14 mouse cellular contexts compared by ENCODE assay signal in genomic region chr2:157202361-157202760, GRCm38 (mm10). TPM values are rescaled to one million over a fixed set of nuclear protein-coding genes. Genes with fewer than 3 reads are reported as not detected.
DNase-seq lines count a peak whose midpoint lies in the region; ATAC-seq and TF ChIP-seq lines count a peak whose summit lies in the region.
"Had no signal": no experiment of that assay in that cellular context is flagged by ENCODE, and none has a peak within 500 bp of the region (broad histone marks: within the 10 kb centered on the region; RNA-seq: fewer than 3 reads in every experiment).

No protein-coding gene starts in this region.

- no peak overlapping the region for H3K27ac ChIP-seq in lung, embryonic 15.5 days
- no peak overlapping the region for H3K27ac ChIP-seq in liver, embryonic 14.5 days
- H3K27ac ChIP-seq: embryonic facial prominence, embryonic 15.5 days had no signal

- no peak for TF ChIP-seq EP300 in liver, embryonic 14.5 days (IDR thresholded peaks at IDR 0.05; ENCODE audit: low read depth)

- no peak overlapping the region for H3K4me3 ChIP-seq in lung, embryonic 15.5 days
- peak overlapping the region in 1 of 2 experiments; percentile 99; a peak in 2 of 4 replicates for H3K4me3 ChIP-seq in liver, embryonic 14.5 days (ENCODE audit: insufficient read depth in 1 of 2, low read depth in 2 of 2, low read length in 2 of 2)
- H3K4me3 ChIP-seq: embryonic facial prominence, embryonic 15.5 days had no signal

- peak; percentile 2 for DNase-seq in adrenal gland, postnatal 25 days
- DNase-seq in adrenal gland, postnatal 4 days (ENCODE audit: low spot score in 2 of 2), result no peak
- DNase-seq in lung, postnatal 4 days, result no peak
- DNase-seq in liver, embryonic 14.5 days (ENCODE audit: low read depth in 3 of 3, low spot score in 3 of 3), result no peak
- DNase-seq in thymus, postnatal 0 days (ENCODE audit: low spot score), result peak; percentile 23
- DNase-seq in gastrocnemius, postnatal 4 days (ENCODE audit: low spot score in 2 of 2), result no peak
- no peak for DNase-seq in left cerebral cortex, postnatal 25 days (ENCODE audit: low spot score in 2 of 2)
- DNase-seq: B cell, adult 2 months; cerebellum, postnatal 10 days; gastrocnemius, adult 2 months; kidney, adult 2 months; right cerebral cortex, postnatal 4 days had no signal

- TF ChIP-seq CTCF in liver, embryonic 14.5 days (IDR thresholded peaks at IDR 0.05; ENCODE audit: low read depth), result no peak

- H3K9me3 ChIP-seq in lung, embryonic 15.5 days, result no peaks in the 10 kb centered on the region
- H3K9me3 ChIP-seq in liver, embryonic 14.5 days (ENCODE audit: control insufficient read depth, low read length), result no peaks in the 10 kb centered on the region
- H3K9me3 ChIP-seq: embryonic facial prominence, embryonic 15.5 days had no signal

- peaks cover 19% of the 10 kb centered on the region for H3K4me1 ChIP-seq in lung, embryonic 15.5 days
- H3K4me1 ChIP-seq in liver, embryonic 14.5 days (replicated peaks; ENCODE audit: control insufficient read depth in 2 of 2, insufficient read depth in 2 of 2, low read length in 1 of 2), result peaks cover 0 to 5% of the 10 kb centered on the region in 2 experiments; a peak in 3 of 4 replicates

- peaks cover 19% of the 10 kb centered on the region for H3K36me3 ChIP-seq in lung, embryonic 15.5 days
- peaks cover 34% of the 10 kb centered on the region for H3K36me3 ChIP-seq in liver, embryonic 14.5 days (replicated peaks; ENCODE audit: control insufficient read depth, insufficient read depth, low read depth)

- intact Hi-C loops in left cerebral cortex, postnatal 25 days (cut with DNase I), result loop anchor here (5.0 kb wide), 2 partner anchors 55 to 65 kb away; partner anchors contain the start of gene Samhd1

- H3K9ac ChIP-seq in lung, embryonic 15.5 days, result peak overlapping the region; percentile 34; the same call in 1 of the 2 replicates
- peak overlapping the region; percentile 100; the same call in 1 of the 2 replicates for H3K9ac ChIP-seq in liver, embryonic 14.5 days (replicated peaks)
- H3K9ac ChIP-seq: embryonic facial prominence, embryonic 15.5 days had no signal

- H3K27me3 ChIP-seq in lung, embryonic 15.5 days, result no peaks in the 10 kb centered on the region
- no peaks in the 10 kb centered on the region for H3K27me3 ChIP-seq in liver, embryonic 14.5 days (ENCODE audit: control insufficient read depth, insufficient read depth, low read length)
- H3K27me3 ChIP-seq: embryonic facial prominence, embryonic 15.5 days had no signal

- 73% methylated on average over 6 of the region's 6 CpGs for WGBS in lung, embryonic 15.5 days
- 66% methylated on average over 6 of the region's 6 CpGs for WGBS in liver, embryonic 14.5 days (ENCODE audit: insufficient replicate concordance)

- ATAC-seq in lung, embryonic 15.5 days (ENCODE audit: borderline replicate concordance, extremely low read depth, low FRiP score, low TSS enrichment), result no peak
- ATAC-seq in liver, embryonic 14.5 days (ENCODE audit: insufficient read depth), result no peak

- no peak overlapping the region for H3K4me2 ChIP-seq in lung, embryonic 15.5 days
- peak overlapping the region; percentile 83 for H3K4me2 ChIP-seq in liver, embryonic 14.5 days (ENCODE audit: low read depth)

RNA-seq across cellular contexts. Expression of gene Rbl1, which starts 2.0 kb away (rescaled TPM):
- 8.8 and 9.0 TPM in 2 replicates for total RNA-seq in adrenal gland, postnatal 25 days (2021)
- 10 to 100 TPM; 18.1 to 20.3 TPM for total RNA-seq in adrenal gland, postnatal 4 days (2021)
- 30.9 and 32.0 TPM in 2 replicates for polyA plus RNA-seq in lung, embryonic 15.5 days (2015; fragmentation: Nextera tagmentation; extraction: Ambion mirVana)
- polyA plus RNA-seq in liver, embryonic 14.5 days (2012; rRNA removed), result 9.9 and 14.4 TPM in 2 replicates
- polyA plus RNA-seq in liver, embryonic 14.5 days (2014; fragmentation: Nextera tagmentation; extraction: Ambion mirVana), result 19.8 and 21.6 TPM in 2 replicates
- polyA plus RNA-seq in thymus, postnatal 0 days (2015; fragmentation: Nextera tagmentation; extraction: Ambion mirVana), result 36.5 and 40.7 TPM in 2 replicates
- 10 to 100 TPM; 11.8 to 13.3 TPM for total RNA-seq in gastrocnemius, postnatal 4 days (2021)
- 1 to 10 TPM; 1.2 to 1.6 TPM for total RNA-seq in left cerebral cortex, postnatal 25 days (2021)

Comparison
In these comparisons a context has a peak if more than half of its experiments do, and no peak if none do; other contexts are left out.
1. DNase-seq: peak in adrenal gland, postnatal 25 days (single experiment) and thymus, postnatal 0 days (single experiment); none in adrenal gland, postnatal 4 days (0 of 2), lung, postnatal 4 days (0 of 2), liver, embryonic 14.5 days (0 of 3), gastrocnemius, postnatal 4 days (0 of 2) and left cerebral cortex, postnatal 25 days (0 of 2).